Mouse (Mus musculus) intestine, postnatal 0 days (tissue): ENCODE measurements at regions not wholly inside any gene's neighbourhood (a gene's known extent, or its start where the extent isn't known, plus 50 kb on each side); places are given as distances from the start of the nearest gene placed in this dataset.

ENCODE experiments used
- ATAC-seq: fragments of 200-750 bp; cut with Nextera tagmentation; 2 replicates; pipeline ENCODE4 v1.8.0; 2017; ENCODE audit warnings: mild to moderate bottlenecking, moderate TSS enrichment, moderate library complexity
- H3K27ac ChIP-seq: fragments of 300-500 bp; sonication (generic); 2 replicates; pipeline ENCODE4 v1.5.1; 2014; ENCODE audit warnings: mild to moderate bottlenecking, low read depth, low read length, moderate library complexity
- H3K27me3 ChIP-seq: fragments of 300-500 bp; sonication (generic); replicated peaks from 2 replicates; pipeline ENCODE4 v1.6.1; 2014; ENCODE audit warnings: low read length, mixed read lengths; ENCODE audit not compliant: control insufficient read depth, insufficient read depth
- H3K36me3 ChIP-seq: fragments of 300-500 bp; sonication (generic); 2 replicates; pipeline ENCODE4 v1.6.1; 2014; ENCODE audit warnings: mild to moderate bottlenecking, moderate library complexity; ENCODE audit not compliant: control insufficient read depth, insufficient read depth
- H3K4me1 ChIP-seq: fragments of 300-500 bp; sonication (generic); replicated peaks from 2 replicates; pipeline ENCODE4 v1.6.1; 2014; ENCODE audit warnings: antibody characterized with exemption, low read length, mixed read lengths; ENCODE audit not compliant: control insufficient read depth, insufficient read depth
- H3K4me2 ChIP-seq: fragments of 300-500 bp; sonication (generic); replicated peaks from 2 replicates; pipeline ENCODE4 v1.6.1; 2014; ENCODE audit warnings: low read depth, mild to moderate bottlenecking, moderate library complexity
- H3K4me3 ChIP-seq: fragments of 300-500 bp; sonication (generic); 2 replicates; pipeline ENCODE4 v1.5.1; 2014; ENCODE audit warnings: low read depth, low read length
- H3K9ac ChIP-seq: fragments of 300-500 bp; sonication (generic); 2 replicates; pipeline ENCODE4 v1.6.1; 2014; ENCODE audit warnings: mild to moderate bottlenecking, low read depth, low read length
- H3K9me3 ChIP-seq: fragments of 300-500 bp; sonication (generic); 2 replicates; pipeline ENCODE4 v1.6.1; 2016; ENCODE audit warnings: mixed run types; ENCODE audit not compliant: control insufficient read depth
- CTCF ChIP-seq: sonication (generic); IDR thresholded peaks from 2 replicates; pipeline ENCODE4 v1.5.1; 2016; ENCODE audit warnings: low read depth, mild to moderate bottlenecking, control low read depth, antibody characterized with exemption, moderate library complexity
- WGBS: fragments of 180-500 bp; shearing (Covaris S2); extraction: QIAGEN DNeasy Blood & Tissue Kit; methylation state at CpG from one replicate; pipeline ENCODE4 v1.1.7; 2014; 5-methylcytosine and 5-hydroxymethylcytosine counted together

GRCm38 (mm10) chr1:169135542-169135941, 395.7 kb downstream of the Nuf2 start:
- H3K4me1 ChIP-seq: no peaks in the 10 kb centered on the region
- H3K4me3 ChIP-seq: no peak overlapping the region
- no peak overlapping the region for H3K9ac ChIP-seq
- no peak for TF ChIP-seq CTCF
- no peaks in the 10 kb centered on the region for H3K27me3 ChIP-seq
- ATAC-seq: no peak
- H3K9me3 ChIP-seq: no peaks in the 10 kb centered on the region
- no peaks in the 10 kb centered on the region for H3K36me3 ChIP-seq
- no peak overlapping the region for H3K4me2 ChIP-seq
- H3K27ac ChIP-seq: no peak overlapping the region

GRCm38 (mm10) chr1:169103669-169104068, 427.6 kb downstream of the Nuf2 start:
- Histone ChIP-seq H3K27me3 (no peaks in the 10 kb centered on the region), H3K4me2 (no peak overlapping the region), H3K4me1 (no peaks in the 10 kb centered on the region), H3K4me3 (no peak overlapping the region), H3K36me3 (no peaks in the 10 kb centered on the region), H3K27ac (no peak overlapping the region), H3K9me3 (no peaks in the 10 kb centered on the region), H3K9ac (no peak overlapping the region)
- no peak for TF ChIP-seq CTCF
- no peak for ATAC-seq
- WGBS: 73% methylated on average over 4 of the region's 4 CpGs

GRCm38 (mm10) chr1:169103113-169103512, 428.2 kb downstream of the Nuf2 start:
- Histone ChIP-seq H3K9me3 (no peaks in the 10 kb centered on the region), H3K4me2 (no peak overlapping the region), H3K4me1 (no peaks in the 10 kb centered on the region), H3K4me3 (no peak overlapping the region), H3K36me3 (no peaks in the 10 kb centered on the region), H3K27me3 (no peaks in the 10 kb centered on the region), H3K27ac (no peak overlapping the region), H3K9ac (no peak overlapping the region)
- TF ChIP-seq CTCF: no peak
- ATAC-seq: no peak
- WGBS: 67% methylated on average over 2 of the region's 2 CpGs

GRCm38 (mm10) chr1:169099221-169099620, 432.0 kb downstream of the Nuf2 start:
- WGBS: 70% methylated on average over 5 of the region's 5 CpGs
- ATAC-seq: no peak

GRCm38 (mm10) chr1:169096737-169097136, 434.5 kb downstream of the Nuf2 start:
- H3K9me3 ChIP-seq: no peaks in the 10 kb centered on the region
- 43% methylated on average over 5 of the region's 5 CpGs for WGBS

More at GRCm38 (mm10) chr1:169099221-169099620, 432.0 kb downstream of the Nuf2 start:
- Histone ChIP-seq H3K9ac (no peak overlapping the region), H3K27ac (no peak overlapping the region), H3K9me3 (no peaks in the 10 kb centered on the region), H3K27me3 (no peaks in the 10 kb centered on the region), H3K4me1 (no peaks in the 10 kb centered on the region), H3K4me2 (no peak overlapping the region), H3K36me3 (no peaks in the 10 kb centered on the region), H3K4me3 (no peak overlapping the region)
- TF ChIP-seq CTCF: no peak

GRCm38 (mm10) chr1:169093602-169094354, 437.5 kb downstream of the Nuf2 start:
- H3K4me2 ChIP-seq: no peak overlapping the region
- no peak overlapping the region for H3K27ac ChIP-seq
- no peaks in the 10 kb centered on the region for H3K36me3 ChIP-seq
- no peak overlapping the region for H3K9ac ChIP-seq
- H3K4me1 ChIP-seq: no peaks in the 10 kb centered on the region
- no peak overlapping the region for H3K4me3 ChIP-seq
- H3K9me3 ChIP-seq: no peaks in the 10 kb centered on the region
- no peak for ATAC-seq
- no peaks in the 10 kb centered on the region for H3K27me3 ChIP-seq
- TF ChIP-seq CTCF: no peak
- WGBS: 47% methylated on average over 3 of the region's 3 CpGs

More at GRCm38 (mm10) chr1:169096737-169097136, 434.5 kb downstream of the Nuf2 start:
- H3K27me3 ChIP-seq: no peaks in the 10 kb centered on the region
- H3K4me3 ChIP-seq: no peak overlapping the region
- H3K36me3 ChIP-seq: no peaks in the 10 kb centered on the region
- no peak for TF ChIP-seq CTCF
- H3K27ac ChIP-seq: no peak overlapping the region
- no peak overlapping the region for H3K4me2 ChIP-seq
- no peak for ATAC-seq
- no peaks in the 10 kb centered on the region for H3K4me1 ChIP-seq
- no peak overlapping the region for H3K9ac ChIP-seq
